Mouse (Mus musculus) central nervous system, embryonic 11.5 days (tissue): ENCODE measurements around the gene Rbpj. TPM values are rescaled to one million over a fixed set of nuclear protein-coding genes. Genes with fewer than 3 reads are reported as not detected.

Experiments
- polyA plus RNA-seq: library from polyadenylated mRNA; depleted of rRNA; stranded (reverse); fragments of >200 nt; gene quantifications from 2 replicates; pipeline ENCODE4 v1.2.3, GENCODE M21; 2012; rRNA removed

Rbpj gene
- 47.2 and 72.8 TPM in 2 replicates for polyA plus RNA-seq

DNA sequence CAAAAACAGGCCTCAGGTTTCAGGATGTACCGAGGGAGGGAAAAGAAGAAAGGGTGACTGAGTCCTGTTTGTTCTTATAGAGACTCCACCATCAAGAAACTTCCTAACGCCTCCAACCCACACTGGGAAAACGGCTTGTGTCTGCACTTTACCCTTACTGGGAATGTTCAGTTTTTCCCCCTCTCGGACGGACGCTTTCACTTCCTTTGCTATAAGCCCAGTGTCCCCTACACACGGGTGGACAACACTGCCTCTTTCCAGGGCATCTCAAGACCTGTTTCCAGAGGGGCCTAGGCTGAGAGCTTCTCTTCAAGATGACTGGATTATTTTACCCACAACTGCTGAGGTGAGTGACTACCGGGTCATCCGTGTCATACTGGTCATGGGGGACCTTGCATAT, at the start of gene Rbpj:
Rbpj (plus strand) TSS at position 270 of the 400 bp plus-strand sequence.

Other genes starting within 250 kb of the Rbpj start
- 46.5 and 58.5 TPM in 2 replicates for gene Smim20, start 199.1 kb upstream of the Rbpj start, polyA plus RNA-seq
- gene Cckar, start 241.6 kb downstream of the Rbpj start, polyA plus RNA-seq, result 1.0 and 1.2 TPM in 2 replicates